Mouse (Mus musculus): ENCODE measurements around the gene Arf3. TPM values are rescaled to one million over a fixed set of nuclear protein-coding genes. Genes with fewer than 3 reads are reported as not detected.

Arf3 gene
- polyA plus RNA-seq, 1 experiment from 2014 or later = 41.2 TPM

- no peak for DNase-seq (ENCODE audit: low spot score)
- 52% methylated on average over 11 of the region's 11 CpGs for WGBS
- H3K36me3 ChIP-seq = no peaks in the 10 kb centered on the region
- no peaks in the 10 kb centered on the region for H3K9me3 ChIP-seq (replicated peaks)
- H3K27me3 ChIP-seq (ENCODE audit: low read depth, poor library complexity, severe bottlenecking) = no peaks in the 10 kb centered on the region
- peak overlapping the region; percentile 14; the same call in 1 of the 2 replicates for H3K4me3 ChIP-seq
- H3K27ac ChIP-seq (replicated peaks) = peak overlapping the region; percentile 86
- H3K4me1 ChIP-seq = peaks cover 56% of the 10 kb centered on the region
Observed at GRCm38 (mm10) chr15:98692171-98692715, 70.8 kb downstream of the Arf3 start.

- peak; percentile 83 for DNase-seq (ENCODE audit: low spot score)
- H3K27me3 ChIP-seq (ENCODE audit: low read depth, poor library complexity, severe bottlenecking) = no peaks in the 10 kb centered on the region
- H3K27ac ChIP-seq (replicated peaks) = peak overlapping the region; percentile 86
- WGBS = 6% methylated on average over 7 of the region's 7 CpGs
- H3K9me3 ChIP-seq (replicated peaks) = no peaks in the 10 kb centered on the region
- H3K4me3 ChIP-seq = peak overlapping the region; percentile 37
- H3K4me1 ChIP-seq = peaks cover 56% of the 10 kb centered on the region
- H3K36me3 ChIP-seq = no peaks in the 10 kb centered on the region
Observed at GRCm38 (mm10) chr15:98691486-98692147, 71.4 kb downstream of the Arf3 start.

- DNase-seq (ENCODE audit: low spot score) = no peak
- Histone ChIP-seq H3K4me3 (no peak overlapping the region), H3K9me3 (replicated peaks) (no peaks in the 10 kb centered on the region), H3K27ac (replicated peaks) (peak overlapping the region; percentile 86), H3K36me3 (no peaks in the 10 kb centered on the region), H3K27me3 (ENCODE audit: low read depth, poor library complexity, severe bottlenecking) (no peaks in the 10 kb centered on the region; the same call in 1 of the 2 replicates), H3K4me1 (peaks cover 51% of the 10 kb centered on the region)
- WGBS = 89% methylated on average over 2 of the region's 2 CpGs
Observed at GRCm38 (mm10) chr15:98689682-98690081, 73.3 kb downstream of the Arf3 start.

Other genes with a start within 250 kb of the Arf3 start
- gene Kansl2, start 228.9 kb downstream of the Arf3 start, polyA plus RNA-seq (2016; fragmentation: Nextera tagmentation; extraction: Ambion mirVana) = 139 and 150 TPM in 2 replicates
- gene Ccnt1, start 192.3 kb downstream of the Arf3 start, polyA plus RNA-seq (2016; fragmentation: Nextera tagmentation; extraction: Ambion mirVana) = 59.0 and 61.3 TPM in 2 replicates
- 0.43 TPM in 1 of 2 replicates, not detected in the other for gene 4930415O20Rik, start 192.2 kb downstream of the Arf3 start, polyA plus RNA-seq (2016; fragmentation: Nextera tagmentation; extraction: Ambion mirVana)
- gene Adcy6, start 153.1 kb downstream of the Arf3 start, polyA plus RNA-seq (2016; fragmentation: Nextera tagmentation; extraction: Ambion mirVana) = 11.8 and 12.1 TPM in 2 replicates
- gene Cacnb3, start 132.4 kb downstream of the Arf3 start, polyA plus RNA-seq (2016; fragmentation: Nextera tagmentation; extraction: Ambion mirVana) = 36.1 and 50.9 TPM in 2 replicates
- gene Ddx23, start 100.3 kb downstream of the Arf3 start, polyA plus RNA-seq (2016; fragmentation: Nextera tagmentation; extraction: Ambion mirVana) = 27.2 and 30.8 TPM in 2 replicates
- 7.1 and 9.8 TPM in 2 replicates for gene Rnd1, start 85.8 kb downstream of the Arf3 start, polyA plus RNA-seq (2016; fragmentation: Nextera tagmentation; extraction: Ambion mirVana)
- 1.3 and 1.5 TPM in 2 replicates for gene Ccdc65, start 55.0 kb downstream of the Arf3 start, polyA plus RNA-seq (2016; fragmentation: Nextera tagmentation; extraction: Ambion mirVana)
- 15.2 and 16.4 TPM in 2 replicates for gene Fkbp11, start 35.0 kb downstream of the Arf3 start, polyA plus RNA-seq (2016; fragmentation: Nextera tagmentation; extraction: Ambion mirVana)
- 0.14 and 0.24 TPM in 2 replicates for gene Wnt10b, start 14.9 kb upstream of the Arf3 start, polyA plus RNA-seq (2016; fragmentation: Nextera tagmentation; extraction: Ambion mirVana)
- gene Wnt1, start 26.6 kb upstream of the Arf3 start, polyA plus RNA-seq (2016; fragmentation: Nextera tagmentation; extraction: Ambion mirVana) = 22.0 and 24.0 TPM in 2 replicates
- 0.54 and 0.82 TPM in 2 replicates for gene Ddn, start 46.3 kb upstream of the Arf3 start, polyA plus RNA-seq (2016; fragmentation: Nextera tagmentation; extraction: Ambion mirVana)
- gene Prkag1, start 68.3 kb upstream of the Arf3 start, polyA plus RNA-seq (2016; fragmentation: Nextera tagmentation; extraction: Ambion mirVana) = 90.4 and 94.9 TPM in 2 replicates
- gene Kmt2d, start 108.0 kb upstream of the Arf3 start, polyA plus RNA-seq (2016; fragmentation: Nextera tagmentation; extraction: Ambion mirVana) = 9.1 and 10.1 TPM in 2 replicates
- 19.3 and 23.9 TPM in 2 replicates for gene Rhebl1, start 131.3 kb upstream of the Arf3 start, polyA plus RNA-seq (2016; fragmentation: Nextera tagmentation; extraction: Ambion mirVana)
- gene Dhh, start 135.3 kb upstream of the Arf3 start, polyA plus RNA-seq (2016; fragmentation: Nextera tagmentation; extraction: Ambion mirVana) = 0.27 and 0.58 TPM in 2 replicates
- 24.7 and 28.6 TPM in 2 replicates for gene Lmbr1l, start 155.0 kb upstream of the Arf3 start, polyA plus RNA-seq (2016; fragmentation: Nextera tagmentation; extraction: Ambion mirVana)
- gene Tuba1b, start 171.4 kb upstream of the Arf3 start, polyA plus RNA-seq (2016; fragmentation: Nextera tagmentation; extraction: Ambion mirVana) = 2,448 and 2,588 TPM in 2 replicates
- not detected in 2 replicates for gene Gm49450, start 190.3 kb upstream of the Arf3 start, polyA plus RNA-seq (2016; fragmentation: Nextera tagmentation; extraction: Ambion mirVana)
- 4,467 and 6,520 TPM in 2 replicates for gene Tuba1a, start 190.5 kb upstream of the Arf3 start, polyA plus RNA-seq (2016; fragmentation: Nextera tagmentation; extraction: Ambion mirVana)